Mouse (Mus musculus) gastrocnemius, postnatal 25 days (tissue): ENCODE results near the gene Ccdc88b. TPM values are rescaled to one million over a fixed set of nuclear protein-coding genes. Genes with fewer than 3 reads are reported as not detected.

ENCODE experiments used
- DNase-seq: peaks from one replicate; pipeline ENCODE4 v3.0.0; 2022
- microRNA-seq, 2 experiments: library from miRNA; unstranded; fragments of <30 nt; microRNA quantifications; one replicate each; pipeline ENCODE4 v1.2.0; 2021; ENCODE audit warnings: borderline replicate concordance in 2 of 2
- total RNA-seq, 2 experiments: library from RNA; stranded (reverse); gene quantifications; 1 replicate in 1 of 2; 2 replicates in 1 of 2; pipeline ENCODE4 v1.2.3; 2021

The Ccdc88b gene
- total RNA-seq, 2 experiments from 2014 or later = 0.40 to 0.41 TPM

DNA sequence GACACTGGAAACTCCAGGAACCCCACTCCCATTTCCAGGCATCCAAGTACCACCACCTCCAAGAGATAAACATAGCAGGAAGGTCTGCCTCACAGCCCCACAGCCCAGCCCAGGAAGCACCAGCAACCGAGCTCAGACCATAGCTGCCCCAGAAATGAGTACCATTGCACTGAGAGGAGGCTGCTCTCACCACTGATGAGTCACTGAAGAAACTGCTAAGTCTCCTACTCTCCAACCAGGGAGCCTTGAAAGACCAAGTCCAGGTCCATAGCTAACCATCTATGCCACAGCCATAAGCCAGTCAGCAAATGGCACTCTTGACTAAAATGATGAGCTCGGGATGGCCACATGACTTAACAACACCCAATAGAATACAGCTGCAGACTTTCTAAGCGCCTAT, 31.4 kb downstream of the Ccdc88b start:
- DNase-seq = no peak

DNA sequence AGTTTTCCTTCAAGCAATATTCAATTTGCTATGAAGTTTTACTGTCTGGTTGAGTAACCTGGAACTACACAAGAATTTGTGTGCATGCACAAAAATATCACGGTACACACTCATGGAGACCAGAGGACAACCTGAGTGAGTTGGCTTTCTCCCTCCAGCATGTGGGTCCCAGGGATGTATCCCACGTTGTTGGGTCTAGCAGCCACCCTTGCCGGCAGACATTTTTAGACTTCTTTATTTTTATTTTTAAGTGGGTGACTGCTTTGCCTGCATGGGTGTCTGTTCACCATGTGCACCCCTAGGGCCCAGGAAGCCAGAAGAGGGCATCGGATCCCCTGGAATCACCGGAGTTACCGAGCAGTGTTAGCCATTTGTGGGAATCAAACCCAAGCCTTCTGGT, 32.6 kb downstream of the Ccdc88b start:
- no peak for DNase-seq

DNA sequence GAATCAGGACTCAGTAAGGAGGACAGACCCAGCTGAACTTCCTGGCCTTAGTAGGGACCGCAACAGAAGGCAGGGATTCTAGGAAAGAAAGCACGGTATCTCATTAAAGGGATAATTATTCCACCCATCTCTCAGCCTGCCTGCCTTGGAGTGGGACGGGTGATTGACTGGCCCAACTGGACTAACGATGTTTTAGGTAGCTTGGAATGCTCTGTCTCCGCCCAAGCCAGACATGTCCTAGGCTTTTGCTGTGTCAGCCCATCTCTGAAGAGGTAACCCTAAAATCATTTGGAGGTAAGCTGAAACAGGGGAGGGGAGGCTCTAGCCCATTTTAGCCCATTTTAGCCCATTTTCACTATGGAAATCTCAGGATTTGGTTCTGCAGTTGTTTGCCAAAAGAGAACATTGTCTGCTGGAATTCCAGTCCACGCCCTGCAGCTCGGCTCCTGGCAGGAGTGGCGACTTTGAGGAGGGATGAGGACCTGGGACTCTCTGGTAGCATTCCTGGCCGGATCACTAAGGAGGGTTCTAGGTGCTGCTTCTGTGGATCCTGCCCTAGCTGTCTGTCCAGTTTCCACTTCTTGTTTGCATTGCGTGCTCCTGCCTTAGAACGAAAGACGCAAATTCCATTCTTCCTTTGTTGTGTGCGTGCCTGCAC, 37.3 kb downstream of the Ccdc88b start:
- no peak for DNase-seq

DNA sequence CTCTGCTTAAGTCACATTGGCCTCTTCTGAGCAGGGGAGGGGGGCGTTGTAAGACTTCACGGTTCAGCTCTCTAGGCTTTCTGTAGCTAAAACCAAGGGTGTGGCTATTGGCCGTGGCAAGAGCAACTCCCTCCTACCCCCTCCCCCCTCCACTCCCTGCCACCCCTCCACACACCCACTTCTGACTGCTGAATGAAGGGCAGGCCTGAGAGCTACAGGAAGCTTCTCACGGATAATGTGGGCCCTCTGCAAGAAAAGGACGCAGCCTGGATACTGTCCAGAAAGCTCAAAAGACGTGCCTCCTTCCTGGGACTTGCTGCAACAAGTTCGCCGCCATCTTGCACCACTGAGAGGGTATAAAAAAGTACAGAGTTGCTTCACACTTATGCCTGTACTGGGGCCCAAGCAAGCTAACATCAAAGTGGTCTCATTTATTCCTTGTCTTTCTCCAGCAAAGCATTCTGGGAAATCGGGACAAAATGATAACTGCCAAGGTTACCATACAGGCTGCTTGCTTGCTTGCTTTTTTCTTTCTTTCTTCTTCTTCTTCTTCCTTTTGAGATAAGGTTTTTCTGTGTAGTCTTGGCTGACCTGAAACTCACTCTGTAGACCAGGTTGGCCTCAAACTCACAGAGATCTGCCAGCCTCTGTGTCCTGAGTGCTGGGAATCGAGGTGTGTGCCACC, 38.7 kb downstream of the Ccdc88b start:
- DNase-seq = no peak

DNA sequence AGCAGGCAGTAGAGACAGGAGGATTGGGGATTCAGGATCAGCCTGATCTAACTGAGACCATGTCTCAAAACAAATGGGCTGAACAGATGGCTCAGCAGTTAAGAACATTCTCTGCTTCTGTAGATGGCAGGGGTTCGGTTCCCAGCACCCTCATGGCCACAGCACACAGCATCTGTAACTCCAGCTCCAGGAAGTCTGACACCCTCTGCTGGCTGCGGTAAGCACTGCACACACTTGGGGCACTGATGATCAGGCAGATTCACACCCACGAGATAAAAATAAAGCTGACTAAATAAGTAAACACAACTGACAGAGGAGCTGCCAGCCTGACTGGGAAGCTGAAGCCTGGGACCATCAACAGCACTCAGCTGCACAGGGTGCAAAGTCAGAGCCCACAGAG, 43.1 kb downstream of the Ccdc88b start:
- DNase-seq = no peak

DNA sequence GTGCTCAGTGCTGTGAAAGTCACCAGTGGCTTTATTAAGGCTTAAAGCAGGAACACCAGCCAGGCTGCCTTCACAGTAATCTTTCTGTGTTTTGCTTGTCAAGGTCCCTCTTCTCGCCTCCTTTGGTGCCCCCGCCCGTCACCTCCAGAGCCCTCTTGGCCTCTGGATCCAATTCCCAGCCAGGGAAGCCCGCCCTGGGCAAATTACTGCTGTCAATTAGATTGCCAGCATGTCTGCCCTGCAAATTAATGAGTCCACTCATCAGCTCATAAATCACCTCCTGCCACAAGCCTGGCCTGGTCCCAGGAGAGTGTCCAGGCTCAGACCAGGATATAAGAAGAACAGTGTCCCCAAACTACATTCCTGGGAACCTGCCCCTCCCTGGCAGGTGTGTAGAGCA, 43.6 kb downstream of the Ccdc88b start:
- DNase-seq = no peak

Small RNA genes within 50 kb of the gene (microRNA-seq; reads per million reads assigned to microRNA genes)
- gene Mir5046 = 0 reads per million in 2 experiments

Other genes starting within 250 kb of the Ccdc88b start
- gene Rps6ka4, start 17.6 kb downstream of the Ccdc88b start, total RNA-seq = 1 to 10 TPM; 6.7 to 7.2 TPM
- 10 to 100 TPM; 28.8 to 32.2 TPM for gene Trmt112, start 51.5 kb upstream of the Ccdc88b start, total RNA-seq
- 100 to 1,000 TPM; 212 to 215 TPM for gene Prdx5, start 51.9 kb upstream of the Ccdc88b start, total RNA-seq
- 10 to 100 TPM; 86.8 to 89.5 TPM for gene Esrra, start 63.6 kb upstream of the Ccdc88b start, total RNA-seq
- gene Catsperz, start 67.2 kb upstream of the Ccdc88b start, total RNA-seq = not detected
- not detected for gene Kcnk4, start 76.3 kb upstream of the Ccdc88b start, total RNA-seq
- 10 to 100 TPM; 11.5 to 14.3 TPM for gene Bad, start 83.7 kb upstream of the Ccdc88b start, total RNA-seq
- gene Gpr137, start 84.3 kb upstream of the Ccdc88b start, total RNA-seq = 10 to 100 TPM in 1 of 2 experiments, 1 to 10 TPM in 1; 9.5 to 10.9 TPM
- 100 to 1,000 TPM; 113 to 131 TPM for gene Ppp1r14b, start 116.8 kb upstream of the Ccdc88b start, total RNA-seq
- 10 to 100 TPM in 1 of 2 experiments, 1 to 10 TPM in 1; 9.8 to 10.4 TPM for gene Plcb3, start 118.3 kb upstream of the Ccdc88b start, total RNA-seq
- gene Fkbp2, start 122.3 kb upstream of the Ccdc88b start, total RNA-seq = 10 to 100 TPM in 1 of 2 experiments, 1 to 10 TPM in 1; 7.9 to 12.4 TPM
- 100 to 1,000 TPM; 143 to 156 TPM for gene Vegfb, start 129.4 kb upstream of the Ccdc88b start, total RNA-seq
- 10 to 100 TPM; 31.3 to 32.9 TPM for gene Dnajc4, start 134.4 kb upstream of the Ccdc88b start, total RNA-seq
- gene Nudt22, start 137.9 kb upstream of the Ccdc88b start, total RNA-seq = 10 to 100 TPM; 15.6 to 17.2 TPM
- gene Trpt1, start 137.9 kb upstream of the Ccdc88b start, total RNA-seq = 10 to 100 TPM; 21.5 to 24.5 TPM
- 1 to 10 TPM in 1 of 2 experiments, under 1 TPM in 1; 0.84 to 1.2 TPM for gene Fermt3, start 161.3 kb upstream of the Ccdc88b start, total RNA-seq
- 10 to 100 TPM; 86.5 to 95.6 TPM for gene Stip1, start 181.8 kb upstream of the Ccdc88b start, total RNA-seq
- gene Macrod1, start 198.6 kb upstream of the Ccdc88b start, total RNA-seq = 100 to 1,000 TPM; 227 to 252 TPM
- gene Flrt1, start 247.5 kb upstream of the Ccdc88b start, total RNA-seq = under 1 TPM; 0.31 to 0.35 TPM